Mouse (Mus musculus) cerebellum, adult 11-12 months (tissue): ENCODE data around the gene Pitpnc1.

Experiments
- DNase-seq: peaks from one replicate; pipeline ENCODE4 v3.0.0; 2022

Pitpnc1 gene

GRCm38 (mm10) chr11:107358695-107359094, 111.8 kb downstream of the Pitpnc1 start:
- no peak for DNase-seq

DNA sequence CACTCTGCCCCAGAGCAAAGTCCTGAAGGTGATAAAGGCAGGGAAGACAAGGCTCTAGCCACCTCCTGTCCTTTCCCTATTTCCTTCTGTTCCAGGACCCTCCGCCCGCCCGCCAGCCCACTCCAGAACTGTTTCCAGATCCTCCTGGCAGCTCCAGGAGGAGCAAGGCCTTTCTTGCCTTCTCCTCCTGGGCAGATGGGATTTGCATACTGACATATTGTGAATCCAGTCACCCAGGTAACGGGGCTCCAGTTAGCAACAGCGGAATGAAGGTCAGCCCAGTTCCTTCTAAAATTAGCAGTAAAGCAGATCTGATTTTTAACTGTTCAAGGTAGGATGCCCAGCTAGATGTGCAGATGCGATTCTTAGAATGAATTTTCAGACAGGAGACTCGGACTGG, 114.3 kb downstream of the Pitpnc1 start:
- DNase-seq, result peak; percentile 61

GRCm38 (mm10) chr11:107355526-107355925, 115.0 kb downstream of the Pitpnc1 start:
- no peak for DNase-seq

- no peak for DNase-seq
Observed at GRCm38 (mm10) chr11:107354499-107355143, 115.9 kb downstream of the Pitpnc1 start.

GRCm38 (mm10) chr11:107352596-107352995, 117.9 kb downstream of the Pitpnc1 start:
- no peak for DNase-seq

DNA sequence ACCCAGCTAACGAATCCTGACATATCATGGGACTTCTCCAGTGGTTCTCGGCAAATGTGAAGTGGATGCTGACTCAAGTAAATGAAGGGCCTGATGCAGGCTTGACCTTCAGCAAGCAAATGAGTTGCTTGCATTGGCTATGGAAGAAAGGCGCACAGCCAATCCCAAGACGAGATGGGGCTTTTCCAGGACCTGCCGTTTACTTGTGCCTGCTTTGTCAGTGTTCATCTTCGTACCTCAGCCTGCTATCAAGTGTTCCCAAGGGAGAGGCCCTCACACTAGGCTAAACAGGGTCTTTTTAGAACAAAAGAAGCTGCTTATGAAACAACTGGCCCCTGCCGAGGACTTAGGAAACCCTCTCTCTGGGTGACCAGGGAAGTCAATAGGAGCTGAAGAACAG, 120.7 kb downstream of the Pitpnc1 start:
- no peak for DNase-seq

DNA sequence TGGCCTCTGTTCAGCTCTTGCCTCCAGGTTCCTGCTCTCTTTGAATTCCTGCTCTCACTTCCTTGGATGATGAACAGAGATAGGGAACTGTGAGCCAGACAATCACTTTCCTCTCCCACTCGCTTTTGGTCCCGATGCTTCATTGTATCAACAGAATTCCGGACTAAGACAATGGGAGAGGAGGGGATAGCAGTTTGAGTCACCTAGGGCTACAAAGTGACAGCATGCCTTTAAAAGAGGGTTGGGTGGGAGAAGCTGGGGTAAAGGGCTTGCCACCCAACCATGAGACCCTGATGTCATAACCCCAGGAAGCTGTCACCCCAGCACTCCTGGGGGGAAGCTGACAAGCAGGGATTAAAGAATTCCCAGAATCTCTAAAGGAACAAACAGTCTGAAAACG, 127.5 kb downstream of the Pitpnc1 start:
- DNase-seq, result no peak

- DNase-seq, result no peak
Observed at GRCm38 (mm10) chr11:107342432-107342831, 128.1 kb downstream of the Pitpnc1 start.

DNA sequence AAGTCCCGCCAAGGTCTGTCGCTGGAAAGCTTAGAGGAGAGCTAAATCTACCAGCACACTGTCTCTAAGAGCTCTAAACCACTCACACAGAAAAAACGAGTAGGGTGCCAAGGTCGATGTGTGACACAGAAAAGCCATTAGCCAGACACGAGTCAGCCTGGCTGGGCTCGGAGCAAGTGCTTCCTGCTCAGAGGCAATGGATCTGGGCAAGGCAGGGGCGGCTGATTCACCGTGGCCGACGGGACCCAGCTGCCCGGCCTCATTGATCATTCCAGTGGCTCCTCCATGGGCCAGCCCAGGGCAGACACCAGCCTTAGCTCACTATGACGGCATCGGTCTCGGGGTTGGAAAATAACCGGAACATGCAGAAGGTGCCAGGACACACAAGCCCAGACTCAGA, 129.2 kb downstream of the Pitpnc1 start:
- DNase-seq, result peak; percentile 35

DNA sequence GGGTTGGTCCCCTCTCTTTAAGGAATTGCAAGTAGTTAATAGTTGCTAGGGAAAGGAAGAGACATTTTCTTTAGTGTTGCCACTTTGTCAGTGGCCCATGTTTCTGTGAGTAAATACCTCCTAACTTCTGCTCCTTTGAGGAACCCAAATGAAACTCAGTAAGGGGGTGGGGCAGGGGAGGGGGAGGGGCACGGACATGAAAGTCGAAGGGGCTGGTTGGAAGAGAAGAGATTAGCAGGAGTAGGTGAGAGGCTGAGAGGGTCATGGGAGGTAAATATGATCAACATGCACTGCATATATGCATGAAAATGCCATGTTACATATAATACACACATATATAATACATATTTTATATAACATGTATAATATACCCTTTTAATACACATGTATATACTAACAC, 129.7 kb downstream of the Pitpnc1 start:
- DNase-seq, result no peak

DNA sequence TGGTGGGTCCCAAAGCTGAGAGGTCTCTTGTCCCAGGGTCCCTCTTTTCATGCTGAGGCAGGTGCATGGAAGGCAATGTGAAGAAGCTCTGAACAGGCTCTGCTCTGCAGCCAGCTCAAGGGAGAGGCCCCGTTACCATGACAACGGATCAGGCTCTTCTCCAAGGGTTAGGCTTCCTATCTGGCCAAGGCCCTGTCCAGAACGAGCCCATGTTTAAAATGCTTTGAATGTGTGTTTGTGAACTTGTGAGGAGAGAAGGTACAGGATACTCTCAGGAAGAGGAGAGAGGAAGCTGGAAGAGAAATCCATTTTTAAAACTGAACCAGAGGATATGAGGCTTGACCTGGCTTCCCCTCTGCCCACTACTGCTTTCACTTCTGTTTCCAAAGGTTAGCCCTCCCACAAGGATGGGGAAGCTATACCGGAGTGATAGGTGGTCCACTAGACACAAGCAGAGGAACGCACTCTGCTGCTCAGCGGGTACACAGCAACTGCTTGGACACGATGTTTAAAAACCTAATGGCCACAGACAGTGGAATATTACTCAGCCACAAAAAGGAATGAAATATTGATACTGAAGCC, 131.2 kb downstream of the Pitpnc1 start:
- DNase-seq, result peak; percentile 42

DNA sequence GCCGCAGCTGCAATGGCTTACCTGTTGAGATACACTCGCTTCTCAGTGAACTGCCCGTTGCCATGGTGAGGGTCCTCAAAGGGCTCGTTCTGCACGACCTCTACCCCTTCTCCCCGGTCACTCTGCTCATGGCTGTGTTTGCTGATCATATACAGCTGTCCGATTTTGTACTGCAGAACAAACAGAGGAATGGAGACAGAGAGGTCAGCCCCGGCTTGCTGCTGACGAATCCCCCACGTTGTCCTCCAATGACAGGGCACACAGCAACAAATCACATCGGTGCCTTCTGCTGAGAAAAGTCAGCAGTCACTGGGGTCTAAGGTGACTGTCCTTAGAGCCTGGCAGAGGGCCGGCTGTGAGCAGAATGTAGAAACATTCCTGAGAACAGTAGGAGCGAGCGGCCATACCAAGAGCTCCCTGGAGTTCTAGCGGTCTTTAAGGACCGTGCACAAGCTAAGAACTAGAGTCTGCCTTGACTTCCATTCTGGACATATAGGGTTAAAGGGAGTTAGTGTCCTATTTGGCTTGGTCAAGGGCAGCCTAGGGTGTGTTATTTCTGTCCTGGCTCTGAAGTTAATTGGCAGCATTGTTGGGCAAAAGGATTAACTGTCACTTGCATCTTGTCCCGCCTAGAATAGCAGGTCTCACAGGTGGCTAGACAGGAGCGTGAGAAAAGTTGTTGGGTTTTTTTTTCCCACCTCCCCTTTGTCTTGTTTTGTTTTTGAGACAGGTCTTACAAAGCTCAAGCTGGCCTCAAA, 132.9 kb downstream of the Pitpnc1 start:
- peak; percentile 36 for DNase-seq

DNA sequence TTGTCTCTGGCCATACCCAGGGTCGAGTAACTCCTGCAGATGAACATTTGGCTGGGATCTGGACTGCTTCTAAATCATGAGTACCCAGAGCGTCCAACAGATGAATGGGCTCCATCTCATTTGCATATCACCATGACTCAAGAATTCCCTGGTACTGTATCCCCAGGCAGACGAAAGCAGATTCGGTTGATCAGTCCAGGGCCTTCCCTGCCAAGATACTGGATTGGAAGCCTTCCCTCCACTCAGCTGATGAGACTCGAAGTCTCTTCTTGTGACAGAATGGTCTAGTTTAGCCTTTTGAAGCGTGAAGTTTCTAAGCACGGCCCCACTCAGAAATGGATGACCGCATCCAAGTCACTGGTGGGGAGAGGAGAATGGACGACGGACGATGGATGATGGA, 134.7 kb downstream of the Pitpnc1 start:
- DNase-seq, result no peak

GRCm38 (mm10) chr11:107334849-107335484, 135.5 kb downstream of the Pitpnc1 start:
- no peak for DNase-seq

DNA sequence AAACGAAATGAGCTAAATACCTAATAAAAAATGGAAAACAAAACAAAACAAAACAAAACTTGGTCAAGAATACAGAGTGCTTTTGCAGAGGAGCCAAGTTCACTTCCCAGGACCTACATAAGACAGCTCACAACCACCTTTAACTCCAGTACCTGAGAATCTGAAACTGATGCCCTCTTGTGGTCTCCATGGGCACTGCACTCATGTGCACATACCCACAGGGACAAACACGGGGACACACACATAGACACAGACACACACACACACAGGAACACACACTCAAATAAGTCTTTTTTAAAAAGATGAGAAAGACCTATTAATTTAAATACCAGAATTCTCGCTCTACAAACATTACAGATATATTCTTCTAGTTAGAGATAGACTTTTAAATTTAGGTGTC, 137.6 kb downstream of the Pitpnc1 start:
- no peak for DNase-seq

GRCm38 (mm10) chr11:107332332-107332731, 138.2 kb downstream of the Pitpnc1 start:
- no peak for DNase-seq

DNA sequence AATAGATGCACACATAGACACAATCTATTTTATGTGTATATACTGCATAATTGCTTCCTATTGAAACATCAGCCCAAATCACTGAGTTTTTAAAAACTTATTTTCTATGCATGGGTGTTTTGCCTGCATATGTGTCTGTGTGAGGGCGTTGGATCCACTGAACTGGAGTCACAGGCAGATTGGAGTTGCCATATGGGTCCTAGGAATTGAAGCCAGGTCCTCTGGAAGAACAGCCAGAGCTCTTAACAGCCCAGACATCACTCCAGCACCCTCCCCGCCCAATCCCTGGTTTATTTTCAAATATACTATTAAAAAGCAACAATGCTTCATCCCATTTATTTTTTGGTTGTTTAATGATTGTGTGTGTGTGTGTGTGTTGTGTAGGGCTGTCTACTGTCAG, 139.1 kb downstream of the Pitpnc1 start:
- DNase-seq, result peak; percentile 36

DNA sequence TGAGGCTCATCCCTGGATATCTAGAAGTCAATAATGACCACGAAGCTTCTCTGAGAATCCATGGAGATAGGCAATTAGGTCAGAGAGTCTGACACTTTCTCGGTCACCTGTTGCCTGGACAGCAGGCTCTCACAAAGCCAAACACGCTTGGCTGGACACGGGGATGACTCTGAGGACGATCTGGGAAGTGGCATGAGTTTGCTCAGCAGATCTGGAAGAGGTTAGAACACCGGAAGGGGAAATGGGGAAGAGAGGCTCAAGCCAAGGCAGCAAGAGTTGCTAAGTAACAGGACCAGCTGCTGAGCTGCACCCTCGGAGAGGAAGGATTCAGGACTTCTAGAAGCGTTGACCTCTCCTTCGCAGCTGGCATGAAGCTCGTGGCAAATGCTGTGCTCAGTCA, 143.2 kb downstream of the Pitpnc1 start:
- DNase-seq, result no peak

- peak; percentile 51 for DNase-seq
Observed at GRCm38 (mm10) chr11:107325739-107326725, 144.5 kb downstream of the Pitpnc1 start.

- no peak for DNase-seq
Observed at GRCm38 (mm10) chr11:107325226-107325625, 145.3 kb downstream of the Pitpnc1 start.

GRCm38 (mm10) chr11:107323173-107323572, 147.3 kb downstream of the Pitpnc1 start:
- no peak for DNase-seq

DNA sequence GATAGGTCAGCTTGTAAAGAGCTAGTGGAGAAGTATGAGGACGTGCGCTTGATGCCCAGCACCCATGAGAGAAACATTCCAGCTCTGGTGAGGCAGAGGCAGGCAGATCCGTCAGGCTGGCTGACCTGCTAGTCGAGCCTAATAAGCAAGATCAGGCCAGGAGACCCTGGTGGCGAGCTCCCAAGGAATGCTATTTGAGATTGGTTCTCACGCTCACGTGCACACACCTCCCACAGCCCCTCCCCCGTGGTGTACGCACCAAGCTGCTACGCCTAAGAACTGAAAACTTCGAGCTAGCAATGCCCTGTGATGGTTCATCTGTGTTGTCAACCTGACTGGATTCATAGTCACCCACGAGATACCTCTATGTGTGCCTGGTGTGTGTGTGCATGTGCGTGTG, 148.3 kb downstream of the Pitpnc1 start:
- DNase-seq, result no peak

GRCm38 (mm10) chr11:107321819-107322218, 148.7 kb downstream of the Pitpnc1 start:
- no peak for DNase-seq
